Mouse (Mus musculus) testis, adult 2 months (tissue): ENCODE results near the gene Gm17651.

ENCODE experiments used
- CTCF ChIP-seq: fragments of 200-500 bp; IDR thresholded peaks from 2 replicates; pipeline ENCODE4 v1.5.1; 2012; ENCODE audit warnings: low read depth, mild to moderate bottlenecking, inconsistent platforms, low read length, moderate library complexity; ENCODE audit not compliant: control insufficient read depth, insufficient read depth, insufficient replicate concordance
- POLR2A ChIP-seq: fragments of 200-500 bp; IDR thresholded peaks from 2 replicates; pipeline ENCODE4 v1.6.1; 2012; ENCODE audit warnings: low read depth, mild to moderate bottlenecking, inconsistent platforms, low read length, moderate library complexity; ENCODE audit not compliant: control insufficient read depth

GRCm38 (mm10) chr3:97641396-97641795, 33.1 kb downstream of the Gm17651 start:
- no peak for TF ChIP-seq CTCF
- no peak for TF ChIP-seq POLR2A
